Comparison of ENCODE assay signal across 8 mouse cellular contexts in the genomic region with DNA sequence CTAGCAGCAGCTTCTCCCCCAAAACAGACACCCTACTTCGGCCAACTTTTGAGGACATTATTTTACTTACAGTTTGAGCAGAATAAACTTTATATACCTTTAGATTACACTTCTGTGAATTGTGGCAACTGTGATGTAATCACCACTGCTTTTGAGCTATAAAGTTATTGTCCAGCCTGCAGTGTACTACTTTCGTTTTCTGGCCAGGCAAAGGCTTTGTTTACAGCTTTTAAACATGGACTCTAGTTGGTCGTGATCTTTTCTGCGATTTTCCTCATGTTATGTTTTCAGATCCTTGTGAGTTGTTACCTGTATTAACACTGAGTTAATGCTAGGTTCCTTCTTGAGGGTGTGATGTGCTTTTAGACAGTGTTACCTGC.
DNase-seq lines count a peak whose midpoint lies in the region; TF ChIP-seq lines count a peak whose summit lies in the region.

No protein-coding gene starts in this region.

- 0 out of 2 replicates have a peak, but pooled peaks cover 3% of the 10 kb centered on the region for H3K27me3 ChIP-seq in heart, embryonic 10.5 days (ENCODE audit: insufficient read depth, poor library complexity, severe bottlenecking)
- H3K27me3 ChIP-seq in hindbrain, embryonic 10.5 days (ENCODE audit: insufficient read depth, poor library complexity, severe bottlenecking), result peaks cover 13% of the 10 kb centered on the region

- H3K4me1 ChIP-seq in heart, embryonic 10.5 days, result peaks cover 6% of the 10 kb centered on the region; the same call in 1 of the 2 replicates
- H3K4me1 ChIP-seq in ES-E14 (ENCODE audit: control insufficient read depth in 2 of 2, insufficient read depth in 2 of 2, low read length in 2 of 2, poor library complexity in 1 of 2), result no peaks in the 10 kb centered on the region; a peak in 1 of 4 replicates
- H3K4me1 ChIP-seq in hindbrain, embryonic 10.5 days (replicated peaks), result peaks cover 11% of the 10 kb centered on the region

- in situ Hi-C loops in ES-E14 (cut with MboI; ENCODE audit: low sequenced_read_pairs in 2 of 2, unreplicated experiment in 2 of 2), result no loop called here

- WGBS in heart, embryonic 10.5 days, result 45% methylated on average over 4 of the region's 4 CpGs
- WGBS in hindbrain, embryonic 10.5 days, result 48% methylated on average over 4 of the region's 4 CpGs
- WGBS in macrophage (ENCODE audit: missing documents), result 3% methylated on average over 4 of the region's 4 CpGs

- no peak for DNase-seq in heart, embryonic 10.5 days (ENCODE audit: low spot score)
- no peak for DNase-seq in heart, adult 9 months (ENCODE audit: low spot score in 2 of 2)
- DNase-seq in ES-E14 (ENCODE audit: low read depth, low spot score), result no peak
- no peak for DNase-seq in hindbrain, embryonic 10.5 days (ENCODE audit: low spot score)
- DNase-seq in cerebellum, adult 9-10 months, result no peak
- DNase-seq in adrenal gland, postnatal 4 days (ENCODE audit: low spot score in 2 of 2), result no peak
- DNase-seq in thymus, postnatal 36 days, result no peak

- no peaks in the 10 kb centered on the region for H3K36me3 ChIP-seq in heart, embryonic 10.5 days
- H3K36me3 ChIP-seq in ES-E14 (ENCODE audit: control insufficient read depth, insufficient read depth, low read length, poor library complexity, severe bottlenecking), result no peaks in the 10 kb centered on the region
- H3K36me3 ChIP-seq in hindbrain, embryonic 10.5 days, result no peaks in the 10 kb centered on the region
- no peaks in the 10 kb centered on the region for H3K36me3 ChIP-seq in macrophage (ENCODE audit: inconsistent target)

- no peaks in the 10 kb centered on the region for H3K9me3 ChIP-seq in heart, embryonic 10.5 days
- no peaks in the 10 kb centered on the region for H3K9me3 ChIP-seq in ES-E14 (ENCODE audit: control insufficient read depth, insufficient read depth, low read depth, low read length)
- peaks cover 5% of the 10 kb centered on the region; the same call in 1 of the 2 replicates for H3K9me3 ChIP-seq in hindbrain, embryonic 10.5 days

- peak overlapping the region; percentile 99 for H3K27ac ChIP-seq in heart, embryonic 10.5 days
- H3K27ac ChIP-seq in ES-E14 (ENCODE audit: insufficient read depth, low read depth, low read length, poor library complexity, severe bottlenecking) (no peak overlapping the region), macrophage (peak overlapping the region; percentile 86)
- H3K27ac ChIP-seq in hindbrain, embryonic 10.5 days, result peak overlapping the region; percentile 98

- H3K4me3 ChIP-seq in heart, embryonic 10.5 days, result peak overlapping the region; percentile 82
- H3K4me3 ChIP-seq in ES-E14 (ENCODE audit: insufficient read depth in 1 of 2, low read depth in 1 of 2, low read length in 2 of 2, poor library complexity in 1 of 2, severe bottlenecking in 1 of 2), result peak overlapping the region; percentile 68; a peak in 3 of 4 replicates
- peak overlapping the region; percentile 77 for H3K4me3 ChIP-seq in hindbrain, embryonic 10.5 days
- H3K4me3 ChIP-seq in macrophage (ENCODE audit: inconsistent target), result peak overlapping the region; percentile 72

- no peak overlapping the region; the same call in 1 of the 2 replicates for H3K9ac ChIP-seq in ES-E14 (ENCODE audit: insufficient read depth, low read depth, low read length, poor library complexity, severe bottlenecking)

- no peaks in the 10 kb centered on the region for H3K79me2 ChIP-seq in macrophage (ENCODE audit: inconsistent target)

TF ChIP-seq in ES-E14, 5 proteins besides CTCF, POLR2A, EP300 and RAD21:
- TF ChIP-seq CHD2 (IDR thresholded peaks at IDR 0.05; ENCODE audit: low read depth, low read length) (no peak), ZNF384 (IDR thresholded peaks at IDR 0.05; ENCODE audit: low read depth, low read length) (no peak), HCFC1 (IDR thresholded peaks at IDR 0.05; ENCODE audit: borderline replicate concordance, insufficient read depth, low read length) (no peak), ZC3H11A (IDR thresholded peaks at IDR 0.05; ENCODE audit: borderline replicate concordance, low read depth, low read length) (no peak), MAFK (IDR thresholded peaks at IDR 0.05; ENCODE audit: insufficient read depth, low read depth, low read length) (no peak)
